12 mouse cellular contexts compared by ENCODE assay signal in the genomic region with DNA sequence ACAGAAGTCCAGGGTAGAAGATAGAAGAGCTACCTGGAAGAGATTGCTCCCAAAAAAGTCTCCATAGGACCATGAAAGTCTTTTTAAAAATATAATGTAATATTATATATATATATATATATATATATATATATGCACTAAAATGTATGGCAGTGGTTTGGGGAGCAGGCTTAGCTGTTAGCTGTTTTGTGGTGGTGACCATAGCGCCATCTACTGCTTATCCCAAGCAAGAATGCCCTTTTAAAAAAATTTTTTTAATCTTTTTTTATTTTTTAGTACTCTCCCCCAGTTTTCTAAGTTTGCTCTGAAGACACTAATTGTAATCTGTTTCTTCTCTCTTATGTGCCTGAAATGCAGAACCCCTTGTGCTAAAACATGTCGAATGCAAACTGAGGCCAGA.
A peak's percentile ranks its signal among the peaks of the same experiment; 100 is the strongest.
DNase-seq lines count a peak whose midpoint lies in the region; ATAC-seq and TF ChIP-seq lines count a peak whose summit lies in the region.
"Had no signal": no experiment of that assay in that cellular context is flagged by ENCODE, and none has a peak within 500 bp of the region (broad histone marks: within the 10 kb centered on the region; RNA-seq: fewer than 3 reads in every experiment).

No protein-coding gene starts in this region.

- peak; percentile 13 for DNase-seq in adrenal gland, postnatal 14 days
- DNase-seq in adrenal gland, postnatal 10 days: no peak
- peak; percentile 16 for DNase-seq in kidney, postnatal 10 days
- DNase-seq in 3T3-L1 (ENCODE audit: low read depth, low spot score): peak; percentile 22
- DNase-seq in cerebellum, adult 11 months: no peak
- DNase-seq in cerebellum, adult 2 months: no peak
- DNase-seq: thymus, postnatal 36 days had no signal

- TF ChIP-seq POLR2A in cerebellum, adult 2 months (IDR thresholded peaks at IDR 0.05; ENCODE audit: borderline replicate concordance, insufficient read depth, low read length): no peak

- no peaks in the 10 kb centered on the region for H3K27me3 ChIP-seq in kidney, embryonic 14.5 days (ENCODE audit: control insufficient read depth, insufficient read depth, low read length)
- H3K27me3 ChIP-seq in cerebellum, adult 2 months (ENCODE audit: control insufficient read depth, insufficient read depth, low read length): no peaks in the 10 kb centered on the region
- H3K27me3 ChIP-seq: embryonic facial prominence, embryonic 15.5 days; intestine, embryonic 15.5 days; lung, embryonic 15.5 days had no signal

- no peak overlapping the region for H3K4me2 ChIP-seq in kidney, embryonic 14.5 days (replicated peaks; ENCODE audit: low read depth, low read length)
- H3K4me2 ChIP-seq: embryonic facial prominence, embryonic 15.5 days; intestine, embryonic 15.5 days; lung, embryonic 15.5 days had no signal

- no peaks in the 10 kb centered on the region for H3K36me3 ChIP-seq in kidney, embryonic 14.5 days (ENCODE audit: control insufficient read depth, insufficient read depth, low read length)
- H3K36me3 ChIP-seq: embryonic facial prominence, embryonic 15.5 days; intestine, embryonic 15.5 days; lung, embryonic 15.5 days had no signal

- H3K9me3 ChIP-seq in kidney, embryonic 14.5 days (ENCODE audit: control insufficient read depth, low read length): no peaks in the 10 kb centered on the region
- H3K9me3 ChIP-seq: embryonic facial prominence, embryonic 15.5 days; intestine, embryonic 15.5 days; lung, embryonic 15.5 days had no signal

- WGBS in kidney, embryonic 14.5 days: 23% methylated on average over 2 of the region's 2 CpGs
- WGBS in cerebellum, adult 2 months: 39% methylated on average over 2 of the region's 2 CpGs

- no peak overlapping the region for H3K27ac ChIP-seq in kidney, embryonic 14.5 days (ENCODE audit: low read depth, low read length)
- H3K27ac ChIP-seq in cerebellum, adult 2 months (ENCODE audit: insufficient read depth, low read length): no peak overlapping the region
- H3K27ac ChIP-seq: embryonic facial prominence, embryonic 15.5 days; intestine, embryonic 15.5 days; lung, embryonic 15.5 days had no signal

- H3K4me3 ChIP-seq in kidney, embryonic 14.5 days (ENCODE audit: low read length): no peak overlapping the region
- no peak overlapping the region for H3K4me3 ChIP-seq in cerebellum, adult 2 months (replicated peaks; ENCODE audit: insufficient read depth, low read depth, low read length)
- H3K4me3 ChIP-seq: embryonic facial prominence, embryonic 15.5 days; intestine, embryonic 15.5 days; lung, embryonic 15.5 days had no signal

- H3K9ac ChIP-seq in kidney, embryonic 14.5 days (ENCODE audit: low read depth, low read length): no peak overlapping the region
- H3K9ac ChIP-seq: embryonic facial prominence, embryonic 15.5 days; intestine, embryonic 15.5 days; lung, embryonic 15.5 days had no signal

- TF ChIP-seq CTCF in cerebellum, adult 2 months (IDR thresholded peaks at IDR 0.05; ENCODE audit: borderline replicate concordance, insufficient read depth, low read depth, low read length): no peak; the same call in 1 of the 2 replicates

- ATAC-seq in kidney, embryonic 14.5 days (ENCODE audit: low FRiP score, low TSS enrichment): no peak
- ATAC-seq in common myeloid progenitor, adult 5-6 weeks (replicated peaks; ENCODE audit: low read depth, poor library complexity, severe bottlenecking): 0 out of 2 replicates have a peak, but pooled peaks have one; percentile 47
- ATAC-seq: intestine, embryonic 15.5 days had no signal

- H3K4me1 ChIP-seq in kidney, embryonic 14.5 days (ENCODE audit: control insufficient read depth, insufficient read depth, low read length): no peaks in the 10 kb centered on the region
- H3K4me1 ChIP-seq in cerebellum, adult 2 months (ENCODE audit: control insufficient read depth, insufficient read depth, low read length): no peaks in the 10 kb centered on the region
- H3K4me1 ChIP-seq: embryonic facial prominence, embryonic 15.5 days; intestine, embryonic 15.5 days; lung, embryonic 15.5 days had no signal

Comparison
In these comparisons a context has a peak if more than half of its experiments do, and no peak if none do; other contexts are left out.
1. DNase-seq: peak in adrenal gland, postnatal 14 days (single experiment), kidney, postnatal 10 days (single experiment) and 3T3-L1 (single experiment); none in adrenal gland, postnatal 10 days (single experiment), cerebellum, adult 11 months (single experiment) and cerebellum, adult 2 months (0 of 2).